Mouse (Mus musculus): ENCODE measurements around the gene Gm28035.

Gm28035 gene

DNA sequence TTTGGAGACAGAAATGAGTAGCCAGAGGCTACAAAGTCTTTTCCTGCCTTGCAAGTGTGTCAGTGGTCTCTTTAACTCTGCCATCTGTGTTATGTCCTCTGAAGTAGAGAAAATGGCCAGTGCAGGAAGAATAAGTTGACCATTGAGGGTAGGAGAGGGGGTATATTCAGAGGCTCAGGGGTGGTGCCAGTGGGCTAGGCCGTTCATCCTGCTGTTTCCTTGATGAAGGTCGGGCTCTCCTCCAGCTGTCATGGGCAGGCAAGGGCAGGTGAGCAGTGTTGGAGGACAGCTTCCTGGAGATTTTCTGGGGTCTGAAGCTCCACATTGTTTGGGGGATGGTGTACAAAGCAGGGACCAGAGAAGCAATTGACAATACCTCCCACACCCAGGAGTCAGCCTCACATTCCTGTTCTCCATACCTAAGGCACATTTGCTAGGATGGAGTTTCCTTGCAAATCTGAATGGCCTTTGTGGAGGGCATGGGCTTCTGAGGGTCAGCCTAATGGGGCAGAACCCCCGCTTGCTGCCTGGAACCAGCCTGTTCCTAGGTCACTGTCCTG, 1.4 kb upstream of the Gm28035 start:
- no peak for DNase-seq (ENCODE audit: low read depth, low spot score)

DNA sequence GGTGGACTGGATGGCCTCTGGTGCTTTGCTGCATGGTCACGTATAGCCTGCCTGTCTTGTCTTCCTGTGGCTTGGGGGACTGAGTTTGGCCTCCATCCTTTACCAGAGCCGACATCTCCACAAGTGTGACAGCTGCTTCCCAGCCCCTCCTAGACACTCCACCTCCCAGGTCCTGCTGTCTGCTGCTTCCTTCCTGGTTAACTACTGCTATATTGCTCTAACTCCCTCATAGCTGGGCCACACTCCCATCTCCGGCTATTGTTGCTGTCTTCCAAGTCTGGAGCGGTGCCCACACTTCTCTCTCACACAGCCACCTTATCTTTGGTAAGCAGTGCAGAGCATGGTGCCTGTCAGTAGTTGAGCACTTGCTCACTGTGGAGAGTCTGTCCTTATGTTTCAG, 590 bp upstream of the Gm28035 start:
- no peak for DNase-seq (ENCODE audit: low read depth, low spot score)

GRCm38 (mm10) chr2:30242509-30242908, 2.1 kb downstream of the Gm28035 start:
- peak; percentile 76 for DNase-seq (ENCODE audit: low read depth, low spot score)

- no peak for DNase-seq (ENCODE audit: low read depth, low spot score)
Observed at GRCm38 (mm10) chr2:30243391-30243790, 3.0 kb downstream of the Gm28035 start.

GRCm38 (mm10) chr2:30244595-30245178, 4.3 kb downstream of the Gm28035 start:
- DNase-seq (ENCODE audit: low read depth, low spot score) = no peak

DNA sequence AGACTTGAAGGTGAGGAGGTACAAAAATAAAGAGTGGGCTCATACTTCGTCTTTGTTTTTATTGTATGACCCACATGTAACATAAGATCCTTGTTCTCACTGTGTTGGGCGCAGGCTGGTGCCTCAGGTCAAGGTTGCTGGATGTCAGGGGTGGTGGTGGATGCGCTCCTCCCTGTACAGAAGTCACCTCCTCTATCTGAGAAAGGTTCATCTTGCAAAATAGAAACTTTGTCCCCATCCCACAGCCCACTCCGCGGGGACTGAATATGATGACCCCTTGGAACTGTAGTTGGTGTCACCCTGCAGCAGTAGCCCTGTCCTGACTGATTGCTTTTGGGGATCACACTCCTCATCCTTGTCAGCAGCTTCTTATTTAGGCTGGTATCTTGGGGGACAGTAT, 6.7 kb downstream of the Gm28035 start:
- no peak for DNase-seq (ENCODE audit: low read depth, low spot score)

- no peak for DNase-seq (ENCODE audit: low read depth, low spot score)
Observed at GRCm38 (mm10) chr2:30247681-30248080, 7.3 kb downstream of the Gm28035 start.

DNA sequence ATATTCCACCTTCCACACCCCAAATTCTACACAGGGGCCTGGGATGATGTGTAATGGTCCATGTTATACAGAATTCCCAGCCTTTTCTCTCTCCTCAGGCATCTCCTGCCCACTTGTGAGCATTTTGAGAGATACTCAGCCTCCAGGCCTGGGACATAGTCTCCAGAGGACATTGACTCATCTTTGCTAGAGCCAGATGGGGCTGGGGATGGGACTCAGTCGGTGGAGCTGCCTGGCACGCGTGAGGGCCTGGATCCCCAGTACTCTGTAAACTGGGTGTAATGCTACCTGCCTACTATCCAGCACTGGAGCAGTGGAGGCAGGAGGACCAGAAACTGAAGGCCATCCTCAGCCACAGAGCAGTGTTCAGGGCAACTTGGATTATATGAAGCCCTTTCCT, 8.8 kb downstream of the Gm28035 start:
- DNase-seq (ENCODE audit: low read depth, low spot score) = no peak

DNA sequence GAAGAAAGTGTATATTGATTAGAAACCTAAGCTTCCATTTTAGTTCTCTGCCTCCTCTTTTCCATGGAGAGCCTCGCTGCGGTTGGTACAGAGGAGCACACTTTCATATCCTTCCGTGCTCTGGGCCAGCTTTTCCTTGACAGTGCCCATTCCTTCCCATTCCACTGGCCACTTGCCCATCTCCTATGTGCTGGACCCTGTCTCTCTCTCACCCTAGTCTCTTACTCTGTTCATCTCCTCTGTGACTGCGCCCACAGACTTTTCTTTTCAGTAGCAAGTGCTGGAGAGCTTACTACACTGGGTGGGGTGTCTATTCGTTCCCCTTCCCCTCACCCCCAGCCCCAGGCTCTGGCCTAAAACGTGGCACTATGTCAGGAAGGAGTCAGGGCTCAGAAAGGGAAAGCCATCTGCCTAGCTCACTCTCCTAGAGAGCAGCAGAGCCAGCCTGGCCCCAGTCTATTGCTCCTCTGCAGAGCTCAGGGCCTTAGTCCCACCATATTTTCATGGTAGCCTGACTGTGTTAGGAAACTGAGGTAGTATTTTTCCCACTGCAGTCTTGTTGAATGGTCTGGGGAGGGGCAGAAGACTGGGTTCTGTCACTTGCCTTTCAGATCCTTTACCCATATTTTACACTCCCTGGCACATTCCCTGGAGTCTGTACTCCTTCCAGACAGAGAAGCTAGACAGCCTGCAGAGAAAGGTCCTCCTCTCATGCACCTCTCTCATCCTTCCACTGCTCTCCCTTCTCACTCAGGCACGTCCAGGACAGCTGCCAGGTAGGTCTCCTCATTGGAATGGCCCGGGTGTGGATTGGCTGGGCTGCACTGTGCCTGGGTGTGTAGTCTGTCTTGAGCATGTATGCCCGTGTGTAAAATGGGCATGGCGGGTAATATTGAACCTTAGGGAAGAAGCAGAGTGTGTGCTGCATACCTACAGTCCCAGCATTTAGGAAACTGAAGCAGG, 10.1 kb downstream of the Gm28035 start:
- DNase-seq (ENCODE audit: low read depth, low spot score) = no peak

DNA sequence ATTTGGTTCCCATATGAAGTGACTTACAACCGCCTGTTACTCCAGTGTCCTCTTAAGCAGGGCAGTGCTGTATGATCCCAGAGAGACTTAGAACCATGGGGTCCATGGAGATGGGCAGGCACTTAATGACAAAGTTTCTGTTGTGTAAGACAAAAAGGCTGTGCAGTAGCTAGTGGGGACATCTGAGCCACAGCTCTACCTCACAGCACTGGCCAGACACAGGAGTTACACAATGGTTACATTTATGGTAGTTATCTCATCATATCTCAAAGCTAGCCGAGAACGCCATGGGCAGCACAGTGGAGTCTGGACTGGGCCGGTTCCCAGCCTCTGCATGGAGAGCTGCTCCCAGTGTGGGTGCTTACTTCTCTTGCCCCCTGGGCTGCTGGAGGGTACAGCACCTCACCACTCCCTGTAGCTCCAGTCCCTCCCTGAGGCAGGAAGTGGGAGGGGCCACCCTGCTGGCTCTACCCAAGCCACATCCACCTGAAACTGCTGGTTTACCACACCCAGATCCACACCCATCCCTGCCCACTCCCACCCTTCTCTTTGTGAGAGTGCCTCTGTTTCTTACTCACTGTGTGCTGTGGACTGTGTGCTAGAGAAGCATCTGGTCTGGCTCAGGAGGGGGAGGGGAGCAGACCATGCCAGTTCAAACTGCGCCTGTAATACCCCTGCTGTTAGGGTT, 11.2 kb downstream of the Gm28035 start:
- peak; percentile 48 for DNase-seq (ENCODE audit: low read depth, low spot score)

DNA sequence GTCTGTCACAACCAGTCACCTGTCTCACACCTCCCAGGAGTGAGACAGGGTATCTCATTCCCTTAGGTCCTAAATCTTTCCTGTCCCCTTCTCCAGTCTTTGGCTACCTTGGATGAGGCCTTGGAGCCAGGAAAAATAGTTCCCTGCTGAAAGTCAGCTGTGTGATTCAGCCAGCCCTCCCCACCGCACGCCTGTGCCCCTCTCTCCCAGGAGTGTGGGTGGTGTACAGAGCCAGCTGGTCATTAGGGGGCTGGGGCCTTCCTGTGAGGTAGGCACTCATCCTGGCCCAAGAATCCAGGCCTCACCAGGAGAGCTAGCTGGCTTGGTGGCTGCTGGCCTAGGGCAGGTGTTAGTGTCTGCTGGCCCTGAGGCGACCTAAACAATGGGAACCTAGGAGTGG, 12.2 kb downstream of the Gm28035 start:
- DNase-seq (ENCODE audit: low read depth, low spot score) = no peak

- no peak for DNase-seq (ENCODE audit: low read depth, low spot score)
Observed at GRCm38 (mm10) chr2:30253809-30254208, 13.4 kb downstream of the Gm28035 start.

- no peak for DNase-seq (ENCODE audit: low read depth, low spot score)
Observed at GRCm38 (mm10) chr2:30255631-30256395, 15.4 kb downstream of the Gm28035 start.

DNA sequence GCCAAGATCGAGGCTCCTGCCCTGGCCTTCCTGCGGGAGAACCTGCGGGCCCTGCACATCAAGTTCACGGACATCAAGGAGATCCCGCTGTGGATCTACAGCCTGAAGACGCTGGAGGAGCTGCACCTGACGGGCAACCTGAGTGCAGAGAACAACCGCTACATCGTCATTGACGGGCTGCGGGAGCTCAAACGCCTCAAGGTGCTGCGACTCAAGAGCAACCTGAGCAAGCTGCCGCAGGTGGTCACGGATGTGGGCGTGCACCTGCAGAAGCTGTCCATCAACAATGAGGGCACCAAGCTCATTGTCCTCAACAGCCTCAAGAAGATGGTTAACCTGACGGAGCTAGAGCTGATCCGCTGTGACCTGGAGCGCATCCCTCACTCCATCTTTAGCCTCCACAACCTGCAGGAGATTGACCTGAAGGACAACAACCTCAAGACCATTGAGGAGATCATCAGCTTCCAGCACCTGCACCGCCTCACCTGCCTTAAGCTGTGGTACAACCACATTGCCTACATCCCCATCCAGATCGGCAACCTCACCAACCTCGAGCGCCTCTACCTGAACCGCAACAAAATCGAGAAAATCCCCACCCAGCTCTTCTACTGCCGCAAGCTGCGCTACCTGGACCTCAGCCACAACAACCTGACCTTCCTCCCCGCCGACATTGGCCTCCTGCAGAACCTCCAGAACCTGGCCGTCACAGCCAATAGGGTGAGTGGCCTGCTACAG, 16.4 kb downstream of the Gm28035 start:
- no peak for DNase-seq (ENCODE audit: low read depth, low spot score)

DNA sequence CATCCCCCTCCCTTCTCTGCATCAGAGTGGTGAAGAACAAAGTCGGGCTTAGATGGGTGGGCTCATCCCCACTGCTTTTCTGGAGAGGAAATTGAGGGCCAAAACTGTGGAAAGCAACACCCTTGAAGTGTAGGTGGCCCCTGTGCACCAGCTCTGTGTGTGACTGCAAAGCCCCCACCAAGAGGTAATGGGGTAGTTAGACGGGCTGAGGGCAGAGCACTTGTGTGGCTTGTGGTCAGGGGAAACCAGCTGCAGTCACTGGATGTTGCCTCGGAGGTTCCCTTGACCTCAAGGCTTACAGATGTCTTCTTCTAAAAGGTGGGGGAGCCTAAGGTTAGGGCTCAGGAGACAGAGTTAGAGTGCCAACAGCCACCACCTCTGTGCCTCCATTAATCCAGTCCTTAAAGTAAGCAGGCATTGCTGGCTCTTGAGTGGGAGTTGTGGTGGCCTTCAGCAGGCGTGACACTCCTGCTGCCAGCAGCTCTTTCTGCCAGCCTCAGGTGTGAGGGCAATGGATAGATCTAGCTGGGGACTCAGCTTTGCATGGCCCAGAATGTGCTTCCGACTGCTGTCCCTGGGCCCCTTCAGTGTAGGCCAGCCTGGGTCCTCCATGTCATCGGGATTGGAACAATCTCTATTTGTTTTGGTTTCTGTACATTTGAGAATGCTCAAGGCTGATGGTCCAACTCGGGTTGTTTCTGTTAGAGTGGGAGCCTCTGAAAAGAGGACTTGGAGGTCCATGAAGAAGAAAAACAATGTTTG, 17.5 kb downstream of the Gm28035 start:
- DNase-seq (ENCODE audit: low read depth, low spot score) = no peak

- peak; percentile 84 for DNase-seq (ENCODE audit: low read depth, low spot score)
Observed at GRCm38 (mm10) chr2:30258600-30258999, 18.2 kb downstream of the Gm28035 start.

- DNase-seq (ENCODE audit: low read depth, low spot score) = no peak
Observed at GRCm38 (mm10) chr2:30259131-30260064, 19.0 kb downstream of the Gm28035 start.

DNA sequence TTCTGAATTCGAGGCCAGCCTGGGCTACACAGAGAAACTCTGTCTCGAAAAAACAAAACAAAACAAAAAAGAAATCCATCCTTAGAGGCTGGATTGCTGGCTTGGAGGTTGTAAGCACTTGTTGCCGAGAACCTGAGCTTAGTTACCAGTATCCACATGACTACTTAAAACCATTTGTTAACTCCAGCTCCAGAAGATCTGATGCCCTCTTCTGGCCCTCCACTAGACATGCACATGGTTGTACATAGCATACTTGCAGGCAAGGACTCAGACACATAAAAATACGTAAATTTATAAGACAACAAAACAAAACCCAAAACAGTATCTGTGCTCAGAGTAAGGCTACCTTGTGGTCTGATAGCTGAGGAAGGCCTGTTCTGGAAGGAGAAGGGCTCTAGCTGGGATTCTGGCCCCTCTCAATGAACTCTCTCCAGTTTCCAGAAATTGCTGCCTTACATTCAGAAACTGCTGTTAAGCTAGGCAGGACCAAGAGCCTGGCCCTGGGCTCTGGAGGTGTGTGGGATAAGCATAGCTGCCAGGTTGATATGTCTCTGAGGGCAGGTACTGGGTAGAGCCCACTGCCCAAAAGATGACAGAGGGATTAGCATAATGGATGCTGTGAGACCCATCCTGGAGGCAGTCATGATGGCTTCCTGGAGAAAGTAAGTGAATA, 20.8 kb downstream of the Gm28035 start:
- DNase-seq (ENCODE audit: low read depth, low spot score) = peak; percentile 42

Measured in 3T3-L1 (cell line).